Mouse (Mus musculus) small intestine, adult 2 months (tissue): ENCODE measurements around the gene Rnft2. TPM values are rescaled to one million over a fixed set of nuclear protein-coding genes. Genes with fewer than 3 reads are reported as not detected.

Source experiments
- H3K27ac ChIP-seq: fragments of 200-500 bp; 2 replicates; pipeline ENCODE4 v1.5.1; 2012; ENCODE audit warnings: low read depth, low read length, control low read depth, inconsistent platforms; ENCODE audit not compliant: insufficient read depth
- H3K27me3 ChIP-seq: fragments of 200-500 bp; 2 replicates; pipeline ENCODE4 v1.6.1; 2012; ENCODE audit warnings: mild to moderate bottlenecking, moderate library complexity, low read length, inconsistent platforms; ENCODE audit not compliant: control insufficient read depth, insufficient read depth
- H3K36me3 ChIP-seq: fragments of 200-500 bp; 2 replicates; pipeline ENCODE4 v1.6.1; 2012; ENCODE audit warnings: mild to moderate bottlenecking, low read length, control low read depth, inconsistent platforms; ENCODE audit not compliant: control insufficient read depth, insufficient read depth
- H3K4me1 ChIP-seq: fragments of 200-500 bp; 2 replicates; pipeline ENCODE4 v1.6.1; 2012; ENCODE audit warnings: low read length, inconsistent platforms, mixed read lengths; ENCODE audit not compliant: control insufficient read depth, insufficient read depth, insufficient read length
- H3K4me3 ChIP-seq: fragments of 200-500 bp; 2 replicates; pipeline ENCODE4 v1.5.1; 2012; ENCODE audit warnings: low read depth, mild to moderate bottlenecking, control low read depth, inconsistent platforms, low read length, moderate library complexity
- CTCF ChIP-seq: fragments of 200-500 bp; IDR thresholded peaks from 2 replicates; pipeline ENCODE4 v1.5.1; 2012; ENCODE audit warnings: low read depth, mild to moderate bottlenecking, control low read depth, inconsistent platforms, low read length, moderate library complexity, mixed read lengths; ENCODE audit not compliant: insufficient replicate concordance, insufficient read length; ENCODE audit errors: extremely low read depth
- POLR2A ChIP-seq: fragments of 200-500 bp; IDR thresholded peaks from 2 replicates; pipeline ENCODE4 v1.6.1; 2012; ENCODE audit warnings: low read depth, mild to moderate bottlenecking, control low read depth, inconsistent platforms, low read length, moderate library complexity
- WGBS: fragments of 180-500 bp; shearing (Covaris S2); methylation state at CpG from one replicate; pipeline ENCODE4 v1.1.7; 2018; 5-methylcytosine and 5-hydroxymethylcytosine counted together
- polyA plus RNA-seq: library from polyadenylated mRNA; depleted of rRNA; stranded (reverse); fragments of >200 nt; gene quantifications from 2 replicates; pipeline ENCODE4 v1.2.3, GENCODE M21; 2012

The Rnft2 gene
- polyA plus RNA-seq, 1 experiment, result 0.98 TPM

DNA sequence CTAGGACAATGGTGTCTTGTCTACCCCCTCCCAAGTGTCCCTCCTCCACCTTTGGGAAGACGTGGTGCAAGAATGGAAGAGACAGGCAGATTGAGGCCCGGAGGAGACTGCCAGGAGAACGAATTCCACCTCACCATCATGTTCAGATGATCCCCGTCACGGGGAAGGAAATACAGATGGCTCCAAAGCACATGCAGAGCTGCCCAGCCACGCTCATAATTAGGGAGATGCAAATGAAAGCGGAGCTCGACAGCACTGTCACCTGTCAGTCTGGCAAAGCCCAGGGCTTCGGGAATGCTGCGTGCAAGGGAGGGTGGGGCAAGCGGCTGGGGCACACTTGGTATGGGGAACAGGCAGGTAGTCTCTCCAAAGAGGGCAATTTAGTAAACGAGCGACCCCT is 47.5 kb downstream of the Rnft2 start:
- WGBS, result 71% methylated on average over 13 of the region's 13 CpGs
- no peaks in the 10 kb centered on the region for H3K27me3 ChIP-seq
- TF ChIP-seq POLR2A (no peak), CTCF (no peak)

DNA sequence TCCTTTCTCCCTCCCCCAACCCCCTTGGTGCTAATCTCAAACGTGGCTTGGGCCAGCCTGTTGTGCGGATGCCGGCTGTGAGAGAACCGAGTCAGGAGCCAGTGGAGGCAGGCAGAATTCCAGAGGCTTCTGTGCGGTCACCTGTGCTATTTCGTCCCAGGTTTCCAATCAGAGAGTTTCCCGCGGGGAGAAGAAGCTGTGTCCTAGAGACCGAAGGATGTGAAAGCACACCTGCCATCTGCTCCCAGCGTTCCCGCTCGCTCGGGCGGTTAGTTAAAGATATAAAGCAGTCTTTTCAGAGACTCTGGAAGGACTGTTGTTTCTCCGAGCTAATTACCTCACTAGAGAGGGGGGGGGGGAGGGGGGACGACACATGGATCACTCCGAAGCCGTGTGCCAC is 52.7 kb downstream of the Rnft2 start:
- no peak for TF ChIP-seq POLR2A
- TF ChIP-seq CTCF, result no peak
- WGBS, result 31% methylated on average over 18 of the region's 18 CpGs
- Histone ChIP-seq H3K36me3 (no peaks in the 10 kb centered on the region), H3K4me3 (no peak overlapping the region), H3K27ac (no peak overlapping the region), H3K4me1 (no peaks in the 10 kb centered on the region), H3K27me3 (no peaks in the 10 kb centered on the region)

More for the DNA sequence above, 47.5 kb downstream of the Rnft2 start:
- H3K27ac ChIP-seq, result no peak overlapping the region
- no peaks in the 10 kb centered on the region for H3K4me1 ChIP-seq
- no peak overlapping the region for H3K4me3 ChIP-seq
- no peaks in the 10 kb centered on the region for H3K36me3 ChIP-seq

DNA sequence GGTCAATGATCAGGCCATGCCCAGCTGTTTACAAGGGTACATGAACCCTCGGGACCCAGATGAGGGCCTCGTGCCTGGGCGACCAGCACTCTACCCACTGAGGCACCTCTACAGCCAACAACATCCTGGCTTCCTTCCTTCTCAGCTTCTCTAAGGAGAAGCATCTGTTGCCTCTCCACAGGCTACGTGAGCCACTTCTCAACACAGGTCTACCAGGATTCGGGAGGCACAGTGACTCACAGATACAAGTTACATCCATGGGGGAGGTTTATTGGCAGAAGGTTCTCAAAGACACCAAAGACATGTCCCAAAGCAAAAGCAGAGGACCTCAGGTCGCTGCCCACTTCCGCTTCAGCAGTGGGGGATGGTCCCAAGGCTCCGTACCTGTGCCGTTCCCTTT is 54.4 kb downstream of the Rnft2 start:
- no peak for TF ChIP-seq CTCF
- TF ChIP-seq POLR2A, result no peak
- no peaks in the 10 kb centered on the region for H3K36me3 ChIP-seq
- no peak overlapping the region for H3K4me3 ChIP-seq
- no peaks in the 10 kb centered on the region for H3K27me3 ChIP-seq
- no peaks in the 10 kb centered on the region for H3K4me1 ChIP-seq
- WGBS, result 72% methylated on average over 9 of the region's 9 CpGs
- H3K27ac ChIP-seq, result no peak overlapping the region

DNA sequence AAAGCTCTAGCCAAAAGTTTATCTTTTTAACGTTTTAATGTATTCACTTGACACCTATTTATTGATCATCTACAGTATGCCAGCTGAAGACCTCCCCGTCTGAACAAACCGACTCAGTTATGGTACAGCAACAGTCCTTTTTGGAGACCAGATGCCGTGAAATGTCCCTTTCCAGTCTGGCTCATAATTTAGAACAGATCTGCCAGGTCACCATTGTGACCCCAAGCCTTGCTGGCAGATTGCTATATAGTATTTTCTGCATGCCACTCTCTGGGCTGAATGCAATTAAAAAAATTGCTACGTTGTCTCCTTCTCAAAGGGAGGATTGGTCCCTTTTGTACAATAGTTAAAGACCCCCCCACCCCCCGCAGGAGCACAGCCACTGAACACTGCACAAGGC is 56.6 kb downstream of the Rnft2 start:
- 60% methylated on average over 6 of the region's 6 CpGs for WGBS
- Histone ChIP-seq H3K4me1 (no peaks in the 10 kb centered on the region), H3K36me3 (no peaks in the 10 kb centered on the region), H3K4me3 (no peak overlapping the region), H3K27ac (no peak overlapping the region), H3K27me3 (no peaks in the 10 kb centered on the region)
- TF ChIP-seq POLR2A, result no peak
- no peak for TF ChIP-seq CTCF

DNA sequence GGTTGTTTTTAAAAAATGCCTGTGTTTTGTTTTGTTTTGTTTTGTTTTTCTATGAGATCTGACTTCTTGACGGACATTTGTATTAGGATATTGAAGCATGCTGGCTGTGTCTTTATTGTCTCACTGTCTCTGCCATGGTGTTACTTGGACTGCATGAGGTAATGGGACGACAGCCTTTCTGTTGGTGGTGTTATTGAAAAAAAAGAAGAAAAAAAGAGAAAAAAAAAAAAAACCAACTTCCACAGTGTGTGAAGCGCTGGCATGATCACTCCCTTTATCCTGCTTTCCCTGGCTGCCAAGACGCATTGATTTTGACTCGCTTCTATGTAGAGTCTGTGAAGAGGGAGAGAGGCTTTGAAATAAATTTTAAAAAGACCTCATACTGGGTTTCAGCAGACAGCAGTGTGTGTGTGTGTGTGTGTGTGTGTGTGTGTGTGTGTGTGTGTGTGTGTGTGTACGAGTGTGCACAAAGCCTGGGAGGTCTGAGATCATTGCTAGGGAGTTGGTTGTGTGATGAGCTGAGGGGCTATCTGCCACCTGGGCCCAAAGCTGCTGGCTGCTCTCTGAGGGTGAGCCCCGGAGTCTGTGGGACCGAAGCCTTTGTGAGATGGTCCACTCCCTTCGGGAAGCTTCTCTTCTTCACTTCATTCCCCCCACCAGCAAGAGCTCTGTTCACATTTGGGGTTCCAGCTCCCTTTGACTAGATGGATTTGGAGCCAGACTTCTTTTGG is 57.8 kb downstream of the Rnft2 start:
- WGBS, result 73% methylated on average over 9 of the region's 9 CpGs
- no peaks in the 10 kb centered on the region for H3K27me3 ChIP-seq
- H3K27ac ChIP-seq, result no peak overlapping the region
- no peak overlapping the region for H3K4me3 ChIP-seq
- no peaks in the 10 kb centered on the region for H3K4me1 ChIP-seq
- no peaks in the 10 kb centered on the region for H3K36me3 ChIP-seq
- TF ChIP-seq CTCF (no peak), POLR2A (no peak)

DNA sequence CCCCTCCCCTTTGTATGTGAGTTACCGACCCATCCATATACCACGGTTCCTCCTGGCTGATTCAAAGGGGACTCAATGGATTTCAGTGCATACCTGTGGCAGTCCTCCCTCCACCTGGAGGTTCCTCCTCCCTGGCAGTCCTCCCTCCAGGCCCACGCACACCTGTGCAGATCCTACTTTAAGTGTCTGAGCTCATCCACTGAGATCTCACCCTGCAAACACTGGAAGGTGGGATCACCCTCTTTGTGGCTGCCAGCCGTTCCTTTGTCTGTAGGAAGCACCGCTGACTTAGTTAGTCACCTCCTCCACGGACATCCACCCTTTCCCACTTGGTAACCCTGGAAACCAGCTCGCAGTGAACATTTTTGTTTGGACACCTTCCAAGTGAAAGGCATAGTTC is 67.3 kb downstream of the Rnft2 start:
- Histone ChIP-seq H3K27me3 (peaks cover 28% of the 10 kb centered on the region), H3K36me3 (no peaks in the 10 kb centered on the region), H3K27ac (no peak overlapping the region), H3K4me3 (no peak overlapping the region), H3K4me1 (no peaks in the 10 kb centered on the region)
- TF ChIP-seq POLR2A (no peak), CTCF (no peak)
- WGBS, result 64% methylated on average over 7 of the region's 7 CpGs

DNA sequence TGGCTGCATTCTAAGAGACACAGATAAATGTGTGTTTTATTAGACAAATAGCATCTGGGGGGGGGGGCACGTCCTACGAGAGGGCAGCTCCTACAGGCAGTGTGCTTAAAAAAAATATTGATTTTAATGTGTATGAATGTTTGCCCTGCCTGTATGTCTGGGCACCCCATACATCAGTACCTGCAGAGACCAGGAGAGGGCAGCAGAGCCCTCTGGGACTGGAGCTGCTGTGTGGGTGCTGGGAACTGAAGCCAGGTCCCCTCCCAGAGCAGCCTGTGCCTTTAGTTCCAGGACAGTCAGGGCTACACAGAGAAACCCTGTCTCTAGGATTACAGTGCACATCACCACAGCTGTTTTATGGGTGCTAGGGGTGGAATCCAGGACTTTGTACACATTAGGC is 69.8 kb downstream of the Rnft2 start:
- WGBS, result 24% methylated on average over 2 of the region's 2 CpGs
- Histone ChIP-seq H3K27ac (no peak overlapping the region), H3K4me1 (peaks cover 10% of the 10 kb centered on the region), H3K36me3 (no peaks in the 10 kb centered on the region), H3K4me3 (no peak overlapping the region), H3K27me3 (peaks cover 50% of the 10 kb centered on the region)
- TF ChIP-seq CTCF (no peak), POLR2A (no peak)
